9 mouse cellular contexts compared by ENCODE assay signal in genomic region chr13:15543888-15544640, GRCm38 (mm10).
A peak's percentile ranks its signal among the peaks of the same experiment; 100 is the strongest.
DNase-seq lines count a peak whose midpoint lies in the region; ATAC-seq lines count a peak whose summit lies in the region.
"Had no signal": no experiment of that assay in that cellular context is flagged by ENCODE, and none has a peak within 500 bp of the region (broad histone marks: within the 10 kb centered on the region; RNA-seq: fewer than 3 reads in every experiment).

No protein-coding gene starts in this region.

- H3K36me3 ChIP-seq in kidney, embryonic 14.5 days (ENCODE audit: control insufficient read depth, insufficient read depth, low read length), result peaks cover 3% of the 10 kb centered on the region; the same call in 1 of the 2 replicates
- no peaks in the 10 kb centered on the region for H3K36me3 ChIP-seq in embryonic facial prominence, embryonic 11.5 days (replicated peaks; ENCODE audit: control insufficient read depth, insufficient read depth, low read depth, low read length)
- H3K36me3 ChIP-seq in hindbrain, embryonic 16.5 days (ENCODE audit: control insufficient read depth, insufficient read depth, low read length), result no peaks in the 10 kb centered on the region
- H3K36me3 ChIP-seq in midbrain, embryonic 15.5 days (replicated peaks), result no peaks in the 10 kb centered on the region
- H3K36me3 ChIP-seq: embryonic facial prominence, embryonic 15.5 days had no signal

- H3K4me2 ChIP-seq in kidney, embryonic 14.5 days (replicated peaks; ENCODE audit: low read depth, low read length), result no peak overlapping the region; the same call in 1 of the 2 replicates
- no peak overlapping the region for H3K4me2 ChIP-seq in embryonic facial prominence, embryonic 11.5 days (ENCODE audit: low read depth, low read length)
- H3K4me2 ChIP-seq in hindbrain, embryonic 16.5 days (ENCODE audit: low read length), result no peak overlapping the region
- H3K4me2 ChIP-seq in midbrain, embryonic 15.5 days, result 0 out of 2 replicates have a peak overlapping the region, but pooled peaks have one; percentile 7
- H3K4me2 ChIP-seq: embryonic facial prominence, embryonic 15.5 days had no signal

- DNase-seq in kidney, postnatal 25 days, result no peak
- DNase-seq in embryonic facial prominence, embryonic 11.5 days (ENCODE audit: low spot score), result peak; percentile 56
- DNase-seq in heart, adult 18-20 months, result no peak
- DNase-seq in c-Kit-positive CD71-positive TER-119-positive erythroid progenitor cells, embryonic 14.5 days (ENCODE audit: low spot score), result no peak
- no peak for DNase-seq in cerebellum, adult 8-10 months

- H3K27ac ChIP-seq in kidney, embryonic 14.5 days (ENCODE audit: low read depth, low read length), result peak overlapping the region; percentile 48; the same call in 1 of the 2 replicates
- H3K27ac ChIP-seq in embryonic facial prominence, embryonic 11.5 days (replicated peaks; ENCODE audit: low read depth, low read length), result no peak overlapping the region
- H3K27ac ChIP-seq in hindbrain, embryonic 16.5 days (ENCODE audit: low read depth, low read length), result no peak overlapping the region
- H3K27ac ChIP-seq in midbrain, embryonic 15.5 days, result peak overlapping the region; percentile 70

- WGBS in kidney, embryonic 14.5 days, result 19% methylated on average over 7 of the region's 7 CpGs
- 9% methylated on average over 7 of the region's 7 CpGs for WGBS in embryonic facial prominence, embryonic 11.5 days
- WGBS in hindbrain, embryonic 16.5 days, result 21% methylated on average over 7 of the region's 7 CpGs
- WGBS in midbrain, embryonic 15.5 days, result 5% methylated on average over 7 of the region's 7 CpGs

- no peaks in the 10 kb centered on the region for H3K9me3 ChIP-seq in kidney, embryonic 14.5 days (ENCODE audit: control insufficient read depth, low read length)
- H3K9me3 ChIP-seq in embryonic facial prominence, embryonic 11.5 days (replicated peaks; ENCODE audit: control insufficient read depth, low read length), result no peaks in the 10 kb centered on the region
- H3K9me3 ChIP-seq in hindbrain, embryonic 16.5 days (ENCODE audit: control insufficient read depth, low read length), result no peaks in the 10 kb centered on the region
- H3K9me3 ChIP-seq in midbrain, embryonic 15.5 days, result no peaks in the 10 kb centered on the region
- H3K9me3 ChIP-seq: embryonic facial prominence, embryonic 15.5 days had no signal

- no peaks in the 10 kb centered on the region for H3K27me3 ChIP-seq in kidney, embryonic 14.5 days (ENCODE audit: control insufficient read depth, insufficient read depth, low read length)
- H3K27me3 ChIP-seq in embryonic facial prominence, embryonic 11.5 days (ENCODE audit: control insufficient read depth, insufficient read depth, low read length), result no peaks in the 10 kb centered on the region
- no peaks in the 10 kb centered on the region for H3K27me3 ChIP-seq in hindbrain, embryonic 16.5 days (replicated peaks; ENCODE audit: control insufficient read depth, insufficient read depth, low read length)
- no peaks in the 10 kb centered on the region for H3K27me3 ChIP-seq in midbrain, embryonic 15.5 days (replicated peaks)
- H3K27me3 ChIP-seq: embryonic facial prominence, embryonic 15.5 days had no signal

- H3K4me1 ChIP-seq in kidney, embryonic 14.5 days (ENCODE audit: control insufficient read depth, insufficient read depth, low read length), result peaks cover 32% of the 10 kb centered on the region
- peaks cover 11% of the 10 kb centered on the region for H3K4me1 ChIP-seq in embryonic facial prominence, embryonic 11.5 days (ENCODE audit: control insufficient read depth, insufficient read depth, low read length)
- H3K4me1 ChIP-seq in hindbrain, embryonic 16.5 days (ENCODE audit: control insufficient read depth, insufficient read depth, low read depth, low read length), result peaks cover 29% of the 10 kb centered on the region
- H3K4me1 ChIP-seq in midbrain, embryonic 15.5 days, result peaks cover 56% of the 10 kb centered on the region

- peak; percentile 74 for ATAC-seq in kidney, embryonic 14.5 days (ENCODE audit: low FRiP score, low TSS enrichment)
- peak; percentile 49; the same call in 1 of the 2 replicates for ATAC-seq in embryonic facial prominence, embryonic 11.5 days (replicated peaks; ENCODE audit: insufficient number of reproducible peaks, low FRiP score, low TSS enrichment, low read depth)
- ATAC-seq in hindbrain, embryonic 16.5 days, result peak; percentile 76
- peak; percentile 61 for ATAC-seq in midbrain, embryonic 15.5 days (replicated peaks)

- H3K9ac ChIP-seq in kidney, embryonic 14.5 days (ENCODE audit: low read depth, low read length), result no peak overlapping the region
- H3K9ac ChIP-seq in embryonic facial prominence, embryonic 11.5 days (replicated peaks; ENCODE audit: low read length), result no peak overlapping the region
- no peak overlapping the region for H3K9ac ChIP-seq in hindbrain, embryonic 16.5 days (ENCODE audit: low read depth, low read length)
- H3K9ac ChIP-seq in midbrain, embryonic 15.5 days, result no peak overlapping the region
- H3K9ac ChIP-seq: embryonic facial prominence, embryonic 15.5 days had no signal

- H3K4me3 ChIP-seq in kidney, embryonic 14.5 days (ENCODE audit: low read length), result no peak overlapping the region
- no peak overlapping the region for H3K4me3 ChIP-seq in embryonic facial prominence, embryonic 11.5 days (ENCODE audit: low read depth, low read length)
- H3K4me3 ChIP-seq in hindbrain, embryonic 16.5 days (ENCODE audit: low read length), result no peak overlapping the region
- no peak overlapping the region for H3K4me3 ChIP-seq in midbrain, embryonic 15.5 days
- H3K4me3 ChIP-seq: embryonic facial prominence, embryonic 15.5 days had no signal

Comparison
In these comparisons a context has a peak if more than half of its experiments do, and no peak if none do; other contexts are left out.
1. H3K27ac ChIP-seq: peak in kidney, embryonic 14.5 days (single experiment) and midbrain, embryonic 15.5 days (single experiment); none in embryonic facial prominence, embryonic 11.5 days (single experiment) and hindbrain, embryonic 16.5 days (single experiment).
2. Peak in every context shown above with its lines, with median percentiles within 50 percentile points of each other: ATAC-seq.